Mouse (Mus musculus) macrophage (primary cell): ENCODE results near the gene Plekho2. TPM values are rescaled to one million over a fixed set of nuclear protein-coding genes. Genes with fewer than 3 reads are reported as not detected.

Experiments
- H3K27ac ChIP-seq: fragments of 350-480 bp; formaldehyde crosslinking; 2 replicates; pipeline ENCODE4 v1.9.0; 2021
- H3K36me3 ChIP-seq: fragments of 350-480 bp; formaldehyde crosslinking; 2 replicates; pipeline ENCODE4 v1.9.0; 2021; ENCODE audit errors: inconsistent target
- H3K4me3 ChIP-seq: fragments of 350-480 bp; formaldehyde crosslinking; 2 replicates; pipeline ENCODE4 v1.9.0; 2021; ENCODE audit errors: inconsistent target
- H3K79me2 ChIP-seq: fragments of 350-480 bp; formaldehyde crosslinking; 2 replicates; pipeline ENCODE4 v1.9.0; 2021; ENCODE audit errors: inconsistent target
- WGBS: methylation state at CpG from one replicate; pipeline ENCODE4 v1.1.7; 2026; ENCODE audit warnings: inconsistent platforms; ENCODE audit not compliant: missing documents; 5-methylcytosine and 5-hydroxymethylcytosine counted together
- polyA plus RNA-seq: library from polyadenylated mRNA; stranded (reverse); fragments of 250-400 nt; gene quantifications from 3 replicates; pipeline ENCODE4 v1.2.4, GENCODE M21; 2018; ENCODE audit warnings: inconsistent platforms

Plekho2 gene
- polyA plus RNA-seq, 1 experiment from 2014 or later, result 316 TPM

- Histone ChIP-seq H3K4me3 (no peak overlapping the region), H3K36me3 (no peaks in the 10 kb centered on the region), H3K79me2 (no peaks in the 10 kb centered on the region), H3K27ac (no peak overlapping the region)
- WGBS, result 97% methylated on average over 3 of the region's 3 CpGs
Observed at GRCm38 (mm10) chr9:65514851-65515261, 65.0 kb downstream of the Plekho2 start.

GRCm38 (mm10) chr9:65514431-65514830, 65.4 kb downstream of the Plekho2 start:
- Histone ChIP-seq H3K27ac (no peak overlapping the region), H3K4me3 (no peak overlapping the region), H3K36me3 (no peaks in the 10 kb centered on the region), H3K79me2 (no peaks in the 10 kb centered on the region)
- WGBS, result 87% methylated on average over 4 of the region's 8 CpGs

GRCm38 (mm10) chr9:65512520-65512919, 67.3 kb downstream of the Plekho2 start:
- 98% methylated on average over 3 of the region's 3 CpGs for WGBS
- Histone ChIP-seq H3K36me3 (no peaks in the 10 kb centered on the region), H3K4me3 (no peak overlapping the region), H3K79me2 (no peaks in the 10 kb centered on the region), H3K27ac (no peak overlapping the region)

- WGBS, result 61% methylated on average over 7 of the region's 7 CpGs
- Histone ChIP-seq H3K4me3 (no peak overlapping the region), H3K36me3 (no peaks in the 10 kb centered on the region), H3K79me2 (no peaks in the 10 kb centered on the region), H3K27ac (no peak overlapping the region)
Observed at GRCm38 (mm10) chr9:65508449-65508848, 71.4 kb downstream of the Plekho2 start.

- Histone ChIP-seq H3K36me3 (no peaks in the 10 kb centered on the region), H3K27ac (no peak overlapping the region), H3K4me3 (no peak overlapping the region), H3K79me2 (no peaks in the 10 kb centered on the region)
- WGBS, result 87% methylated on average over 20 of the region's 21 CpGs
Observed at GRCm38 (mm10) chr9:65502721-65503505, 76.9 kb downstream of the Plekho2 start.

Other genes with a start within 250 kb of the Plekho2 start
- gene Pdcd7, start 233.9 kb downstream of the Plekho2 start, polyA plus RNA-seq, result 10.1 to 13.8 TPM (median 10.9 TPM) in 3 replicates
- not detected in 3 replicates for gene Ubap1l, start 219.0 kb downstream of the Plekho2 start, polyA plus RNA-seq
- gene Kbtbd13, start 188.4 kb downstream of the Plekho2 start, polyA plus RNA-seq, result not detected in 3 replicates
- not detected in 3 replicates for gene Rasl12, start 181.5 kb downstream of the Plekho2 start, polyA plus RNA-seq
- gene Slc51b, start 157.1 kb downstream of the Plekho2 start, polyA plus RNA-seq, result not detected in 3 replicates
- 7.1 to 8.2 TPM (median 7.4 TPM) in 3 replicates for gene Mtfmt, start 144.3 kb downstream of the Plekho2 start, polyA plus RNA-seq
- 71.6 to 105 TPM (median 71.6 TPM) in 3 replicates for gene Spg21, start 119.1 kb downstream of the Plekho2 start, polyA plus RNA-seq
- 0.13 TPM in 1 of 3 replicates, not detected in the others for gene Ankdd1a, start 59.8 kb downstream of the Plekho2 start, polyA plus RNA-seq
- 0.51 to 0.53 TPM in 2 of 3 replicates, not detected in the other for gene Pif1, start 7.1 kb upstream of the Plekho2 start, polyA plus RNA-seq
- 0.14 to 0.42 TPM (median 0.28 TPM) in 3 replicates for gene Rbpms2, start 49.6 kb upstream of the Plekho2 start, polyA plus RNA-seq
- 21.6 to 39.7 TPM (median 24.0 TPM) in 3 replicates for gene Oaz2, start 88.0 kb upstream of the Plekho2 start, polyA plus RNA-seq
- gene Zfp609, start 247.5 kb upstream of the Plekho2 start, polyA plus RNA-seq, result 4.6 to 7.8 TPM (median 6.3 TPM) in 3 replicates